Mouse (Mus musculus): ENCODE data around the gene Zscan10.
A peak's percentile ranks its signal among the peaks of the same experiment; 100 is the strongest.

Gene Zscan10

DNA sequence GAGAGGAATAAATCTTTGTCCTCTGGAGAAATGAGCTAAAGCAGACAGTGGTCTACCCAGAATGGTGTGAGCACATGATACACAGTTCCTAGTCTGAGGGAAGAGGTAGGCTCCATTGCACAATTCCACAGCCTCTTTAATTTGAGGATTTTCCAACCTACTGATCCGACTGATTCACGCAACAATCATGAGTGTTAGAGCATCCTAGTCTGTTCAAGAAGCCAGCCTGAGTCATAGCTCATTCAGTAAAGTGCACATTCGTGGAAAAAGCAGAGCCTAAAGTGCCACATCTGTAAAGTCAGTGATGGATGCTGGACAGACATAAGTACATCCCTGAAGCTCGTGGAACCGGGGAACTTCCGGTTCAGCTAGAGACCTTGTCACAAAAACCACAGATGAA lies 50.7 kb downstream of the Zscan10 start:
- DNase-seq (ENCODE audit: low read depth), result peak; percentile 63

DNA sequence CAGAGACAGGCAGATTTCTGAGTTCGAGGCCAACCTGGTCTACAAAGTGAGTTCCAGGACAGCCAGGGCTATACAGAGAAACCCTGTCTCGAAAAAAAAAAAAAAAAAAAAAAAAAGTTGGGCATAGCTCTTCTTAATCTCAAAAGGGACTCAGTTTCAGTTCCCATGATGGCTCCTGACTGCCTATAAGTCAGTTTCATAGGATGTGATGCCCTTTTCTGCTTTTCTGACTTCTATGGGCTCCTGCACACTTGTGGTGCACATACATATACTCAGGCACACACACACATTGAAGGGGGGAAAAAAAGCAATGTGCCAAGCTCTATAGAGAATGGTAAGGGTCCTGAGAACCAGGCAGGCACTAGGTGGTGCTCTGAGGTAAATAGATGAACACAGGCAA lies 52.7 kb downstream of the Zscan10 start:
- peak; percentile 22 for DNase-seq (ENCODE audit: low read depth)

DNA sequence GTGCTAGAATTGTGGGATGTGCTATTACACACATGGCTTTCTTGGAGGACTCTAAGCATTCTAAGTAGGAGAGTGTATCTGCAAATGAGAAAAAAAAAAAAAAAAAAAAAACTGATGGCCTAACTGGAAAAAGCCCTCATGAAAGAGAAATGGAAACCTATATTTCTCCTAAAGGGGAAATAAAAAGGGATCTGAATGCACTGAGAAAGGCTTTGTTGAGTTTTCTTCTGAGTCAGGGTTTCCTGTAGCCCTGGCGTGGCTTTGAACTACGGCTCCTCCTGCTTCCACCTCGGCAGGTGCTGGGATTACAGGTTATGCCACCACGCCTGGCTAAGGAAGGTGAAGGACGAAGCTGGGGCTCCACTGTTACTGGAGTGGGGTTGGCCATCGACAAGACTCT lies 53.3 kb downstream of the Zscan10 start:
- DNase-seq (ENCODE audit: low read depth), result no peak

DNA sequence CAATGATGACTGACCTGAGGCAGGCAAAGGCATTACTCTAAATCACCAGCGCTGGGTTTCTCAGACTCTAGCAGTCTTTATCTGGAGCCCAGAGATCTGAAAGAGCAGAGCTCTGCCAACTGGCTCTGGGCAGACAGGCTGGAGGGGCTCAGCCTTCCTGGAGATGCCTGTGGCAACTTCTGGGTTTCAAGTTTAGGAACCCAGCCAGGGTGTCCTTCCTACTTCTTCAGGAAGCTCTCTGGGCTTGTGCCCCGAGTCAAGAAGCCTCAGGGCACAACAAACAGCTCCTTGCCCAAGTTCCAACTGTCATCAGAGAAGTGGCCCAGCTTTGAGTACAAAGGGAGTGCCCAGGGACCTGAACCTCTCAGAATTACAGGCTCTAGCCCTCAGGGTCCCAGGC lies 53.8 kb downstream of the Zscan10 start:
- DNase-seq (ENCODE audit: low read depth), result no peak

DNA sequence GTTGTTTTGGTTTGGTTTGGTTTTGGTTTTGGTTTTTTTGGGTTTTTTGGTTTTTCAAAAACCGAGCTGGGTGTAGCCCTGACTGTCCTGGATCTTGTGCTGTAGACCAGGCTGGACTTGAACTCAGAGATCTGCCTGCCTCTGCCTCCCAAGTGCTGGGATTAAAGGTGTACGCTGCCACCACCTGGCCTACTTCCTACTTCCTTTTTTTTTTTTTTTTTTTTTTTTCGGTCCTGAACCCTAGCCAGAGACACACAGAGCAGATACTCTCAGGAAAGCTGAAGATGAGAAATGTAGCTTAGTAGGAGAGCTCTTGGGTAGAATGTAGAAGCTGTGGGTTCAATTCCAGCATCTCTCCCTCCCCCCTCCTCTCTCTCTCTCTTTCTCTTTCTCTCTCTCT lies 57.8 kb downstream of the Zscan10 start:
- DNase-seq (ENCODE audit: low read depth), result no peak

DNA sequence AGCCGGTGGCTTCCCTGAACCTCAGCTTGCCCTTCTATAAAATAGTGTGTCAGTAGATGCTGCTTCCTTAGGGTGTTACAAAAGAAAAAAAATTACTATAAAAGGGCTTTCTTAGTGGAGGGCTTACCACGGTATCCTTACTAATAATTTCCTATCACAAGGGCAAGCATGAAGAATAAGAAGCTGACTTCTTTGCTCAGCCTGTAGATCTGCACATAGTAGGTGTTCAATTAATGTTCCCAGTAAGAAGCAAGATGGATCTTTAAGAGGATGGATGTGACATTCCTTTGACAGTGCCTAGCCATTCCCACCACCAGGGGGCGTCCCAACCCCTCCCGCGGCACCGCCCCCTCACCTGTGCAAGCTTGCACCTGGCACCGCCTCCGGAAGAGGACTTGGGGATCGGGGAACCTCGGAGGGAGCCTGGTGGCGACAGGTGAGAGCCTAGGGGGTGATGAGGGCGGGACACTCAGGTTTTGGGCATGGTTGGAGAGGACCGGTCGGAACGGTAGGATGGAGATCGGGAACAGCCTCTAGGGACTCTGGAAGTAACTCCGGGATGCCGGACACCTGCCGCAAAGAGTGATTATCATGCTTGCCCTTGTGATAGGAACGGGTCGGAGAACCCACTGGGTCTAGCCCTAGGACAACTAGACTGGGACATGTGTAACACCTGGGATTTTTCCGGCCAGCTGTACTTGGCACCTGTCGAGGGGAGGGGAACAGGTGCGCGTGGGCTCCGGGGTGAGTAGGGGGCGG lies 59.6 kb downstream of the Zscan10 start, which contains the start of gene Bicdl2:
Bicdl2 (plus strand) TSS at position 390 of the 759 bp plus-strand sequence.
- DNase-seq (ENCODE audit: low read depth), result no peak
